10 mouse cellular contexts compared by ENCODE assay signal in genomic region chr17:56119431-56119830, GRCm38 (mm10). TPM values are rescaled to one million over a fixed set of nuclear protein-coding genes. Genes with fewer than 3 reads are reported as not detected.
DNase-seq lines count a peak whose midpoint lies in the region; ATAC-seq and TF ChIP-seq lines count a peak whose summit lies in the region.
"Had no signal": no experiment of that assay in that cellular context is flagged by ENCODE, and none has a peak within 500 bp of the region (broad histone marks: within the 10 kb centered on the region; RNA-seq: fewer than 3 reads in every experiment).

No protein-coding gene starts in this region.

- no peaks in the 10 kb centered on the region for H3K9me3 ChIP-seq in ES-E14 (ENCODE audit: control insufficient read depth, insufficient read depth, low read depth, low read length)
- peaks cover 11% of the 10 kb centered on the region for H3K9me3 ChIP-seq in limb, embryonic 14.5 days (ENCODE audit: control insufficient read depth, low read length)

- in situ Hi-C loops in ES-E14 (cut with MboI; ENCODE audit: low sequenced_read_pairs in 2 of 2, unreplicated experiment in 2 of 2): no loop called here

- H3K27ac ChIP-seq in kidney, adult 2 months (ENCODE audit: insufficient read depth, low read depth, low read length): peak overlapping the region; percentile 46; the same call in 1 of the 2 replicates
- H3K27ac ChIP-seq in ES-E14 (ENCODE audit: insufficient read depth, low read depth, low read length, poor library complexity, severe bottlenecking): no peak overlapping the region
- H3K27ac ChIP-seq in bone marrow, adult 2 months (ENCODE audit: control insufficient read depth, insufficient read depth, low read depth, low read length, poor library complexity): no peak overlapping the region
- H3K27ac ChIP-seq in limb, embryonic 14.5 days (replicated peaks; ENCODE audit: low read depth, low read length): no peak overlapping the region
- H3K27ac ChIP-seq: hindbrain, embryonic 12.5 days; midbrain, embryonic 10.5 days had no signal

- H3K9ac ChIP-seq in ES-E14 (ENCODE audit: insufficient read depth, low read depth, low read length, poor library complexity, severe bottlenecking): no peak overlapping the region
- no peak overlapping the region for H3K9ac ChIP-seq in limb, embryonic 14.5 days (ENCODE audit: low read depth, low read length, severe bottlenecking)
- H3K9ac ChIP-seq: hindbrain, embryonic 12.5 days had no signal

- no peaks in the 10 kb centered on the region for H3K27me3 ChIP-seq in kidney, adult 2 months (replicated peaks; ENCODE audit: control insufficient read depth, insufficient read depth, low read length)
- H3K27me3 ChIP-seq in limb, embryonic 14.5 days (ENCODE audit: control insufficient read depth, insufficient read depth, low read length): peaks cover 67% of the 10 kb centered on the region

- no peak overlapping the region for H3K4me3 ChIP-seq in kidney, adult 2 months (ENCODE audit: insufficient read depth, low read depth, low read length)
- H3K4me3 ChIP-seq in ES-E14 (ENCODE audit: insufficient read depth in 1 of 2, low read depth in 1 of 2, low read length in 2 of 2, poor library complexity in 1 of 2, severe bottlenecking in 1 of 2): peak overlapping the region; percentile 57 to 61; a peak in 1 of 4 replicates
- peak overlapping the region; percentile 68 for H3K4me3 ChIP-seq in bone marrow, adult 2 months (replicated peaks; ENCODE audit: control insufficient read depth, low read depth, low read length)
- 0 out of 2 replicates have a peak overlapping the region, but pooled peaks have one; percentile 4 for H3K4me3 ChIP-seq in limb, embryonic 14.5 days (replicated peaks; ENCODE audit: low read length)

- no peaks in the 10 kb centered on the region for H3K36me3 ChIP-seq in kidney, adult 2 months (ENCODE audit: control insufficient read depth, insufficient read depth, low read length)
- H3K36me3 ChIP-seq in ES-E14 (ENCODE audit: control insufficient read depth, insufficient read depth, low read length, poor library complexity, severe bottlenecking): no peaks in the 10 kb centered on the region
- H3K36me3 ChIP-seq in limb, embryonic 14.5 days (ENCODE audit: control insufficient read depth, insufficient read depth, low read length): no peaks in the 10 kb centered on the region

- no peak for TF ChIP-seq POLR2A in kidney, adult 2 months (IDR thresholded peaks at IDR 0.05; ENCODE audit: low read depth, low read length)
- TF ChIP-seq POLR2A in bone marrow, adult 2 months (IDR thresholded peaks at IDR 0.05; ENCODE audit: borderline replicate concordance, control insufficient read depth, low read depth, low read length): no peak
- no peak for TF ChIP-seq POLR2A in limb, embryonic 14.5 days (IDR thresholded peaks at IDR 0.05; ENCODE audit: borderline replicate concordance, extremely low read depth, insufficient read depth, insufficient read length)

- H3K4me1 ChIP-seq in kidney, adult 2 months (ENCODE audit: control insufficient read depth, insufficient read depth, low read length): no peaks in the 10 kb centered on the region
- peaks cover 0 to 5% of the 10 kb centered on the region in 2 experiments; a peak in 1 of 4 replicates for H3K4me1 ChIP-seq in ES-E14 (ENCODE audit: control insufficient read depth in 2 of 2, insufficient read depth in 2 of 2, low read length in 2 of 2, poor library complexity in 1 of 2)
- peaks cover 1% of the 10 kb centered on the region; the same call in 1 of the 2 replicates for H3K4me1 ChIP-seq in bone marrow, adult 2 months (ENCODE audit: control insufficient read depth, insufficient read depth, low read length)
- H3K4me1 ChIP-seq in limb, embryonic 14.5 days (ENCODE audit: control insufficient read depth, insufficient read depth, low read length): peaks cover 5% of the 10 kb centered on the region

- H3K4me2 ChIP-seq in limb, embryonic 14.5 days (replicated peaks; ENCODE audit: low read depth, low read length, severe bottlenecking): peak overlapping the region; percentile 2; the same call in 1 of the 2 replicates

- peak; percentile 40 for DNase-seq in kidney, adult 2 months
- no peak for DNase-seq in kidney, postnatal 10 days
- no peak for DNase-seq in ES-E14 (ENCODE audit: low read depth, low spot score)
- DNase-seq in limb, embryonic 14.5 days (ENCODE audit: low spot score): no peak
- no peak for DNase-seq in urinary bladder, postnatal 14 days (ENCODE audit: low spot score)
- no peak for DNase-seq in right cerebral cortex, postnatal 4 days

- ATAC-seq in limb, embryonic 14.5 days (ENCODE audit: low FRiP score, low read depth): no peak
- ATAC-seq: forebrain, embryonic 16.5 days had no signal

- WGBS in kidney, adult 2 months: 38% methylated on average over 12 of the region's 12 CpGs
- 32% methylated on average over 12 of the region's 12 CpGs for WGBS in bone marrow, adult 2 months
- 43% methylated on average over 12 of the region's 12 CpGs for WGBS in limb, embryonic 14.5 days

- TF ChIP-seq CTCF in kidney, adult 2 months (conservative IDR thresholded peaks at IDR 0.05; ENCODE audit: insufficient read depth, insufficient read length, low read depth, low read length): 0 out of 2 replicates have a peak, but pooled peaks have one; percentile 9
- no peak for TF ChIP-seq CTCF in bone marrow, adult 2 months (IDR thresholded peaks at IDR 0.05; ENCODE audit: control insufficient read depth, insufficient read depth, low read length)

TF ChIP-seq in ES-E14, 5 proteins besides CTCF, POLR2A, EP300 and RAD21:
- no peak for TF ChIP-seq MAFK (IDR thresholded peaks at IDR 0.05; ENCODE audit: insufficient read depth, low read depth, low read length)
- TF ChIP-seq HCFC1 (IDR thresholded peaks at IDR 0.05; ENCODE audit: borderline replicate concordance, insufficient read depth, low read length): no peak
- TF ChIP-seq CHD2 (IDR thresholded peaks at IDR 0.05; ENCODE audit: low read depth, low read length): no peak
- no peak for TF ChIP-seq ZC3H11A (IDR thresholded peaks at IDR 0.05; ENCODE audit: borderline replicate concordance, low read depth, low read length)
- no peak for TF ChIP-seq ZNF384 (IDR thresholded peaks at IDR 0.05; ENCODE audit: low read depth, low read length)

RNA-seq across cellular contexts. Expression of gene Plin5, which starts 2.0 kb away (rescaled TPM):
- 8.4 and 10.1 TPM in 2 replicates for polyA plus RNA-seq in kidney, adult 2 months (2012; rRNA removed)
- total RNA-seq in ES-E14 (2012; rRNA removed): 1.4 and 2.1 TPM in 2 replicates
- polyA plus RNA-seq in bone marrow, adult 2 months (2011; ENCODE audit: insufficient read depth, insufficient read length, low replicate concordance, missing spikeins): not detected in 2 replicates
- not detected in 2 replicates for polyA plus RNA-seq in limb, embryonic 14.5 days (2012; rRNA removed)
- polyA plus RNA-seq in limb, embryonic 14.5 days (2014; fragmentation: Nextera tagmentation; extraction: Ambion mirVana): 0.10 and 0.17 TPM in 2 replicates

RNA-seq across cellular contexts. Expression of gene Lrg1, which starts 2.4 kb away (rescaled TPM):
- polyA plus RNA-seq in kidney, adult 2 months (2012; rRNA removed): 9.9 and 16.1 TPM in 2 replicates
- not detected in 2 replicates for total RNA-seq in ES-E14 (2012; rRNA removed)
- polyA plus RNA-seq in bone marrow, adult 2 months (2011; ENCODE audit: insufficient read depth, insufficient read length, low replicate concordance, missing spikeins): 22.7 and 50.0 TPM in 2 replicates
- 0.27 and 0.29 TPM in 2 replicates for polyA plus RNA-seq in limb, embryonic 14.5 days (2012; rRNA removed)
- 0.43 and 0.51 TPM in 2 replicates for polyA plus RNA-seq in limb, embryonic 14.5 days (2014; fragmentation: Nextera tagmentation; extraction: Ambion mirVana)
- polyA plus RNA-seq: forebrain, embryonic 16.5 days; midbrain, embryonic 10.5 days had no signal

RNA-seq across cellular contexts. Expression of gene Plin4, which starts 9.8 kb away (rescaled TPM):
- polyA plus RNA-seq in kidney, adult 2 months (2012; rRNA removed): 14.4 and 23.3 TPM in 2 replicates
- 0.31 and 0.69 TPM in 2 replicates for total RNA-seq in ES-E14 (2012; rRNA removed)
- polyA plus RNA-seq in bone marrow, adult 2 months (2011; ENCODE audit: insufficient read depth, insufficient read length, low replicate concordance, missing spikeins): 0.52 and 3.4 TPM in 2 replicates
- polyA plus RNA-seq in limb, embryonic 14.5 days (2012; rRNA removed): 0.04 and 0.09 TPM in 2 replicates
- polyA plus RNA-seq in limb, embryonic 14.5 days (2014; fragmentation: Nextera tagmentation; extraction: Ambion mirVana): 0.07 and 0.11 TPM in 2 replicates

RNA-seq across cellular contexts. Expression of gene Sema6b, which starts 20.7 kb away (rescaled TPM):
- polyA plus RNA-seq in kidney, adult 2 months (2012; rRNA removed): 3.8 and 4.1 TPM in 2 replicates
- total RNA-seq in ES-E14 (2012; rRNA removed): 2.9 and 7.1 TPM in 2 replicates
- 3.2 and 3.9 TPM in 2 replicates for polyA plus RNA-seq in bone marrow, adult 2 months (2011; ENCODE audit: insufficient read depth, insufficient read length, low replicate concordance, missing spikeins)
- polyA plus RNA-seq in limb, embryonic 14.5 days (2012; rRNA removed): 10.5 and 13.4 TPM in 2 replicates
- polyA plus RNA-seq in limb, embryonic 14.5 days (2014; fragmentation: Nextera tagmentation; extraction: Ambion mirVana): 3.1 and 3.8 TPM in 2 replicates

RNA-seq across cellular contexts. Expression of gene Hdgfl2, which starts 40.0 kb away (rescaled TPM):
- 29.1 and 33.5 TPM in 2 replicates for polyA plus RNA-seq in kidney, adult 2 months (2012; rRNA removed)
- 165 and 204 TPM in 2 replicates for total RNA-seq in ES-E14 (2012; rRNA removed)
- 62.0 and 145 TPM in 2 replicates for polyA plus RNA-seq in bone marrow, adult 2 months (2011; ENCODE audit: insufficient read depth, insufficient read length, low replicate concordance, missing spikeins)
- 82.3 and 118 TPM in 2 replicates for polyA plus RNA-seq in limb, embryonic 14.5 days (2012; rRNA removed)
- polyA plus RNA-seq in limb, embryonic 14.5 days (2014; fragmentation: Nextera tagmentation; extraction: Ambion mirVana): 84.9 and 104 TPM in 2 replicates
